Mouse (Mus musculus): ENCODE data around the gene Cdpf1. TPM values are rescaled to one million over a fixed set of nuclear protein-coding genes. Genes with fewer than 3 reads are reported as not detected.
A peak's percentile ranks its signal among the peaks of the same experiment; 100 is the strongest.
"Not testable (repeated sequence)": the region's sequence is repeated elsewhere in the genome, so short reads cannot be mapped to it uniquely, and the experiment has no call there.

The Cdpf1 gene
- total RNA-seq, 1 experiment from 2014 or later: 15.6 TPM

GRCm38 (mm10) chr15:85810806-85811521 lies 533 bp downstream of the Cdpf1 start:
- peak; percentile 24 for ATAC-seq (replicated peaks; ENCODE audit: insufficient number of reproducible peaks, low FRiP score, low TSS enrichment, poor library complexity, severe bottlenecking)

GRCm38 (mm10) chr15:85810462-85810805 lies 1.1 kb downstream of the Cdpf1 start:
- no peak for ATAC-seq (replicated peaks; ENCODE audit: insufficient number of reproducible peaks, low FRiP score, low TSS enrichment, poor library complexity, severe bottlenecking)

GRCm38 (mm10) chr15:85809091-85809490 lies 2.4 kb downstream of the Cdpf1 start:
- ATAC-seq (replicated peaks; ENCODE audit: insufficient number of reproducible peaks, low FRiP score, low TSS enrichment, poor library complexity, severe bottlenecking): no peak

GRCm38 (mm10) chr15:85808434-85808833 lies 3.1 kb downstream of the Cdpf1 start:
- ATAC-seq (replicated peaks; ENCODE audit: insufficient number of reproducible peaks, low FRiP score, low TSS enrichment, poor library complexity, severe bottlenecking): no peak

- ATAC-seq (replicated peaks; ENCODE audit: insufficient number of reproducible peaks, low FRiP score, low TSS enrichment, poor library complexity, severe bottlenecking): no peak
These were observed 3.5 kb downstream of the Cdpf1 start for GRCm38 (mm10) chr15:85808031-85808430.

- no peak for ATAC-seq (replicated peaks; ENCODE audit: insufficient number of reproducible peaks, low FRiP score, low TSS enrichment, poor library complexity, severe bottlenecking)
These were observed 4.1 kb downstream of the Cdpf1 start for GRCm38 (mm10) chr15:85807404-85807803.

GRCm38 (mm10) chr15:85806886-85807285 lies 4.6 kb downstream of the Cdpf1 start:
- no peak for ATAC-seq (replicated peaks; ENCODE audit: insufficient number of reproducible peaks, low FRiP score, low TSS enrichment, poor library complexity, severe bottlenecking)

GRCm38 (mm10) chr15:85802931-85803330 lies 8.6 kb downstream of the Cdpf1 start:
- no peak for ATAC-seq (replicated peaks; ENCODE audit: insufficient number of reproducible peaks, low FRiP score, low TSS enrichment, poor library complexity, severe bottlenecking)

- no peak for ATAC-seq (replicated peaks; ENCODE audit: insufficient number of reproducible peaks, low FRiP score, low TSS enrichment, poor library complexity, severe bottlenecking)
These were observed 12.8 kb downstream of the Cdpf1 start for GRCm38 (mm10) chr15:85798676-85799075.

GRCm38 (mm10) chr15:85795516-85795915 lies 16.0 kb downstream of the Cdpf1 start:
- no peak for ATAC-seq (replicated peaks; ENCODE audit: insufficient number of reproducible peaks, low FRiP score, low TSS enrichment, poor library complexity, severe bottlenecking)

GRCm38 (mm10) chr15:85792819-85793218 lies 18.7 kb downstream of the Cdpf1 start:
- no peak for ATAC-seq (replicated peaks; ENCODE audit: insufficient number of reproducible peaks, low FRiP score, low TSS enrichment, poor library complexity, severe bottlenecking)

GRCm38 (mm10) chr15:85791449-85791848 lies 20.0 kb downstream of the Cdpf1 start:
- no peak for ATAC-seq (replicated peaks; ENCODE audit: insufficient number of reproducible peaks, low FRiP score, low TSS enrichment, poor library complexity, severe bottlenecking)

GRCm38 (mm10) chr15:85788633-85789032 lies 22.9 kb downstream of the Cdpf1 start:
- no peak for ATAC-seq (replicated peaks; ENCODE audit: insufficient number of reproducible peaks, low FRiP score, low TSS enrichment, poor library complexity, severe bottlenecking)

- no peak for ATAC-seq (replicated peaks; ENCODE audit: insufficient number of reproducible peaks, low FRiP score, low TSS enrichment, poor library complexity, severe bottlenecking)
These were observed 23.4 kb downstream of the Cdpf1 start for GRCm38 (mm10) chr15:85788051-85788450.

- ATAC-seq (replicated peaks; ENCODE audit: insufficient number of reproducible peaks, low FRiP score, low TSS enrichment, poor library complexity, severe bottlenecking): no peak
These were observed 24.0 kb downstream of the Cdpf1 start for GRCm38 (mm10) chr15:85787482-85787881.

GRCm38 (mm10) chr15:85786711-85787110 lies 24.8 kb downstream of the Cdpf1 start:
- no peak for ATAC-seq (replicated peaks; ENCODE audit: insufficient number of reproducible peaks, low FRiP score, low TSS enrichment, poor library complexity, severe bottlenecking)

- ATAC-seq (replicated peaks; ENCODE audit: insufficient number of reproducible peaks, low FRiP score, low TSS enrichment, poor library complexity, severe bottlenecking): no peak
These were observed 27.2 kb downstream of the Cdpf1 start for GRCm38 (mm10) chr15:85784341-85784740.

GRCm38 (mm10) chr15:85783146-85783545 lies 28.4 kb downstream of the Cdpf1 start:
- ATAC-seq (replicated peaks; ENCODE audit: insufficient number of reproducible peaks, low FRiP score, low TSS enrichment, poor library complexity, severe bottlenecking): no peak

GRCm38 (mm10) chr15:85778891-85779290 lies 32.6 kb downstream of the Cdpf1 start:
- ATAC-seq (replicated peaks; ENCODE audit: insufficient number of reproducible peaks, low FRiP score, low TSS enrichment, poor library complexity, severe bottlenecking): not testable (repeated sequence)

- ATAC-seq (replicated peaks; ENCODE audit: insufficient number of reproducible peaks, low FRiP score, low TSS enrichment, poor library complexity, severe bottlenecking): no peak
These were observed 34.7 kb downstream of the Cdpf1 start for GRCm38 (mm10) chr15:85776771-85777170.

- no peak for ATAC-seq (replicated peaks; ENCODE audit: insufficient number of reproducible peaks, low FRiP score, low TSS enrichment, poor library complexity, severe bottlenecking)
These were observed 35.3 kb downstream of the Cdpf1 start for GRCm38 (mm10) chr15:85776241-85776640.
